Mouse (Mus musculus): ENCODE results near the gene Gm20532.

GRCm38 (mm10) chr2:26573807-26574206, 12.6 kb upstream of the Gm20532 start:
- TF ChIP-seq CTCF (IDR thresholded peaks at IDR 0.05; ENCODE audit: borderline replicate concordance, insufficient read depth, low read depth, low read length) = no peak
- no peak for TF ChIP-seq POLR2A (IDR thresholded peaks at IDR 0.05; ENCODE audit: borderline replicate concordance, insufficient read depth, low read length)

Data from cerebellum, adult 2 months (tissue).